Mouse (Mus musculus): Measurements from ENCODE around the gene Nfic. TPM values are rescaled to one million over a fixed set of nuclear protein-coding genes. Genes with fewer than 3 reads are reported as not detected.

Gene Nfic
- polyA plus RNA-seq, 2 experiments: 38.1 to 98.9 TPM

DNA sequence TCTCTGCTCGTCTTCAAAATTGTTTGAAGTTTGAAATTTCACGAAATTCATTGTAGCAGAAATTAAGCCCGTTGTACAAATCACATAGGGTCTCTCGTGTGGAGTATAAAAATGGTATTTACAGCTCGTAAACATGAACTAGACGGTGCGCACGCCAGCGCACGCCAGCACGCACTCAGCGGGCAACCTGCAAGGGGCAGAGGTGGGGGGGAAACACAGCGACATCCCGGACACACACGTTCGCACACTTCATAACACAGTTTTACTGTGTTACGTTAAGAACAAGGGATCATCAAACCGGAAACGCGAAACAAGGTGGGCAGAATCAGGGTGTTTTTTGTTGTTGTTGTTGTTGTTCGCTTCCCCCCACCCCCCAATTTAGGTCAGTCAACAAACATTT lies 4.0 kb upstream of the Nfic start:
- 49% methylated on average over 21 of the region's 21 CpGs for WGBS
- no peak for ATAC-seq (ENCODE audit: low FRiP score, low read depth)
- TF ChIP-seq POLR2A (IDR thresholded peaks at IDR 0.05; ENCODE audit: borderline replicate concordance, extremely low read depth, insufficient read depth, insufficient read length): no peak

DNA sequence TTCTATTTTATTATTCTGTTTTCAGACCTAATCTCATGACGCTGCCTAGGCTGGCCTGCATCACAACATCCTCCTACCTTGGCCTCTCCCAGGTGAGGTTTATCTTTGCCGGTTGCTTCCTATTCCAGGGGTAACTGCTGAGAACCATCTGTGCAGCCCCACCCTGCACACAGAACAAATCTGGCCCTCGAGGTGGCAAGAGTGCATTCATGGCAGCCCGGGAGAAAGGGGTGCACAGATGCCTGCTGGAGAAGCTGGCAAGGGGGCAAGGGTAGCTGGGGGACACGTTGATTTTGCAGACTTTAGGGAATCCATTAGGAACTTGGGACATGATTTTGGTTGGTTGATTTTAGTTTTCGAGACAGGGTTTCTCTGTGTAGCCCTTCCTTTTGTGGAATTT lies 2.8 kb upstream of the Nfic start:
- no peaks in the 10 kb centered on the region for H3K9me3 ChIP-seq (ENCODE audit: control insufficient read depth, low read length)
- no peaks in the 10 kb centered on the region for H3K4me1 ChIP-seq (ENCODE audit: control insufficient read depth, insufficient read depth, low read length)
- no peak overlapping the region for H3K4me3 ChIP-seq (replicated peaks; ENCODE audit: low read length)
- H3K36me3 ChIP-seq (ENCODE audit: control insufficient read depth, insufficient read depth, low read length): no peaks in the 10 kb centered on the region
- WGBS: 79% methylated on average over 6 of the region's 6 CpGs
- no peak overlapping the region for H3K4me2 ChIP-seq (replicated peaks; ENCODE audit: low read depth, low read length, severe bottlenecking)
- no peak for TF ChIP-seq POLR2A (IDR thresholded peaks at IDR 0.05; ENCODE audit: borderline replicate concordance, extremely low read depth, insufficient read depth, insufficient read length)
- no peak for ATAC-seq (ENCODE audit: low FRiP score, low read depth)
- no peak overlapping the region for H3K27ac ChIP-seq (replicated peaks; ENCODE audit: low read depth, low read length)
- peaks cover 93% of the 10 kb centered on the region for H3K27me3 ChIP-seq (ENCODE audit: control insufficient read depth, insufficient read depth, low read length)
- no peak for DNase-seq (ENCODE audit: low spot score)
- no peak overlapping the region for H3K9ac ChIP-seq (ENCODE audit: low read depth, low read length, severe bottlenecking)

More for the DNA sequence above, 4.0 kb upstream of the Nfic start:
- no peak for DNase-seq (ENCODE audit: low spot score)
- Histone ChIP-seq H3K27ac (replicated peaks; ENCODE audit: low read depth, low read length) (no peak overlapping the region), H3K9ac (ENCODE audit: low read depth, low read length, severe bottlenecking) (no peak overlapping the region), H3K36me3 (ENCODE audit: control insufficient read depth, insufficient read depth, low read length) (no peaks in the 10 kb centered on the region), H3K4me1 (ENCODE audit: control insufficient read depth, insufficient read depth, low read length) (0 out of 2 replicates have a peak, but pooled peaks cover 2% of the 10 kb centered on the region), H3K27me3 (ENCODE audit: control insufficient read depth, insufficient read depth, low read length) (peaks cover 93% of the 10 kb centered on the region), H3K9me3 (ENCODE audit: control insufficient read depth, low read length) (no peaks in the 10 kb centered on the region), H3K4me3 (replicated peaks; ENCODE audit: low read length) (no peak overlapping the region), H3K4me2 (replicated peaks; ENCODE audit: low read depth, low read length, severe bottlenecking) (no peak overlapping the region)

DNA sequence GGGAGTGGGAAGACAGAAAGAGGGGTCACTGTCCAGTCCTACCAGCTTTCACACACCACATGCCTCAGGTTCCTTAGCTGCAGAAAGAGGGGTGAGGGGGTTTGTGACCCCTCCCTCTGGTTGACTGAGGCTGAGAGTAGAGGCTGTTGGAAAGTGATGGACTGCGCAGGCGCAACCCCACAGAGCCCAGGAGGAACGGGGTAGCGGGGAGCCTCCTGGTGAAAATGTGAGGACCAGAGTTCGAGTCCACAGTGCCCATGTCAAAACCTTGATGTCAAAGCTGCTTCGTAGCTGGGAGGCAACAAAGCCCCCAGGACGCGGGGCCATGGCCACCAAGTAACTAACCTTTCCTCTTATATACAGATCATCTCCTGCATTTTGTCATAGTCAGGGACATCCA lies 2.2 kb upstream of the Nfic start:
- Histone ChIP-seq H3K9ac (ENCODE audit: low read depth, low read length, severe bottlenecking) (no peak overlapping the region), H3K4me1 (ENCODE audit: control insufficient read depth, insufficient read depth, low read length) (no peaks in the 10 kb centered on the region), H3K27me3 (ENCODE audit: control insufficient read depth, insufficient read depth, low read length) (peaks cover 93% of the 10 kb centered on the region), H3K27ac (replicated peaks; ENCODE audit: low read depth, low read length) (no peak overlapping the region), H3K9me3 (ENCODE audit: control insufficient read depth, low read length) (no peaks in the 10 kb centered on the region), H3K4me3 (replicated peaks; ENCODE audit: low read length) (no peak overlapping the region), H3K4me2 (replicated peaks; ENCODE audit: low read depth, low read length, severe bottlenecking) (no peak overlapping the region), H3K36me3 (ENCODE audit: control insufficient read depth, insufficient read depth, low read length) (no peaks in the 10 kb centered on the region)
- DNase-seq (ENCODE audit: low spot score): no peak
- no peak for ATAC-seq (ENCODE audit: low FRiP score, low read depth)
- WGBS: 87% methylated on average over 8 of the region's 8 CpGs
- no peak for TF ChIP-seq POLR2A (IDR thresholded peaks at IDR 0.05; ENCODE audit: borderline replicate concordance, extremely low read depth, insufficient read depth, insufficient read length)

DNA sequence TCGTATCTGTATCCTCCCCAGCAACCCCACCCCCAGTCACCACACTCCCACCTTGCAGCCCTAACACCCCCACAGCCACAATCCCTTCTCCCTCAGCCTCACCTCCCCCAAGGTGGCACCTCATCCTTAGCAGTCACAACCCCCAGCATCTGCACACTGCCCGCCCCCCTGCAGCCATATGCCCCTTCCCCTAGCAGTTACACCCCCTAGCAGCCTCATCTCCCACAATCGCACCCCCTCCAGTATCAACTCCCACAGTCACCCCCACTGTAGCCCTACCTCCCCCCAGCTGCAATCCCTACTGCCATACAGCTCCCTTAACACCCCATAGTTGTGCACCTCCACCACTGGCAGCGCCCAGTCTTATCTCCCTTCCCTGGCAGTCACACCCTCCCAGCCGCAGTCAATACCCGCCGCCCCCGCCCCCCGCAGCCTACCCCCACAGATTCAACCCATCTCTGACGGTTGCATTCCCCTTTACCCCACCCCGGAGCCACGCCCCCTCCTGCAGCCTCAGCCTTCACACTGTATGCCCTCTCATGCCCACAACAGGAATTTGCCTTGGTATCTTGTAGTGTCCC lies 1.6 kb upstream of the Nfic start:
- TF ChIP-seq POLR2A (IDR thresholded peaks at IDR 0.05; ENCODE audit: borderline replicate concordance, extremely low read depth, insufficient read depth, insufficient read length): no peak
- H3K27me3 ChIP-seq (ENCODE audit: control insufficient read depth, insufficient read depth, low read length): peaks cover 93% of the 10 kb centered on the region
- H3K4me2 ChIP-seq (replicated peaks; ENCODE audit: low read depth, low read length, severe bottlenecking): no peak overlapping the region
- no peak overlapping the region for H3K9ac ChIP-seq (ENCODE audit: low read depth, low read length, severe bottlenecking)
- no peak for DNase-seq (ENCODE audit: low spot score)
- H3K36me3 ChIP-seq (ENCODE audit: control insufficient read depth, insufficient read depth, low read length): no peaks in the 10 kb centered on the region
- WGBS: 36% methylated on average over 12 of the region's 12 CpGs
- no peak for ATAC-seq (ENCODE audit: low FRiP score, low read depth)
- no peaks in the 10 kb centered on the region for H3K9me3 ChIP-seq (ENCODE audit: control insufficient read depth, low read length)
- H3K4me3 ChIP-seq (replicated peaks; ENCODE audit: low read length): no peak overlapping the region
- H3K27ac ChIP-seq (replicated peaks; ENCODE audit: low read depth, low read length): no peak overlapping the region
- no peaks in the 10 kb centered on the region for H3K4me1 ChIP-seq (ENCODE audit: control insufficient read depth, insufficient read depth, low read length)

DNA sequence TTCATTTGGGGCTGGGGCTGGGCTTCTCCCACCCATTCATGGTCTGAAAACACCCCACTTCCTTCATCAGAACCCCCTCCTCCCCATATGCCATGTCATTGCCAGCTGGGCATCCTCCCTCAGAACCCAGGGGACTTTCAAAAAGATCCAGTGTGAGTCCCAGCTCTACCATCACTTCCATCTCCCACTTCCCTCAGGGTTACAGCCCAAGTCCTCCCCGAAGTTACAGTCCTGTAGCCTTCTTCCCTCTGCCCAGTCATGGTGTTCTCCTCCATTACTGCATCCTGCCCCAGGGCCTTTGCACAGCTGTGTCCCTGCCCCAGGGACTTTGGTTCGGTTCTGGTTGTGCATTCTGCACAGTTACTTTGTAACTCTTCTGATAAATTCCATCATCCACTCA lies 1.3 kb downstream of the Nfic start:
- H3K27me3 ChIP-seq (ENCODE audit: control insufficient read depth, insufficient read depth, low read length): peaks cover 79% of the 10 kb centered on the region
- no peaks in the 10 kb centered on the region for H3K36me3 ChIP-seq (ENCODE audit: control insufficient read depth, insufficient read depth, low read length)
- no peak overlapping the region for H3K27ac ChIP-seq (replicated peaks; ENCODE audit: low read depth, low read length)
- 71% methylated on average over 2 of the region's 2 CpGs for WGBS
- H3K4me3 ChIP-seq (replicated peaks; ENCODE audit: low read length): no peak overlapping the region
- ATAC-seq (ENCODE audit: low FRiP score, low read depth) (no peak), DNase-seq (ENCODE audit: low spot score) (no peak)
- H3K4me1 ChIP-seq (ENCODE audit: control insufficient read depth, insufficient read depth, low read length): no peaks in the 10 kb centered on the region
- no peak overlapping the region for H3K4me2 ChIP-seq (replicated peaks; ENCODE audit: low read depth, low read length, severe bottlenecking)
- no peaks in the 10 kb centered on the region for H3K9me3 ChIP-seq (ENCODE audit: control insufficient read depth, low read length)
- no peak for TF ChIP-seq POLR2A (IDR thresholded peaks at IDR 0.05; ENCODE audit: borderline replicate concordance, extremely low read depth, insufficient read depth, insufficient read length)
- H3K9ac ChIP-seq (ENCODE audit: low read depth, low read length, severe bottlenecking): no peak overlapping the region

DNA sequence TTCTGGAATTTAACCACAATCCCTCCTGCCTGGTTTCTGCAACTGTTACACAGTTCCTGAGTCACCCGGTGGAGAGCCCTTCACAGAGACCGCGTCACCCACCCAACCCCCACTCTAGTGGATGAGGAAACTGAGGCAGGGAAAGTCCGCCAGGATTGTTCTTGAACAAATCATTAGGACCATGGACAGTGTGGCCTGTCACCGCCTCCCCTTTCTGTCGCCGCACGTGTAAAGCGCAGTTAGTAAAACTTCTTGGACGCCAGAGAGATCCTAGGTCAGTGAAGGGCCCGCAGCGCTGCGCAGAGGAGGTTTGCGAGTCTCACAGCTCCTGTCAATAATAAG lies 2.5 kb downstream of the Nfic start:
- no peak overlapping the region for H3K4me2 ChIP-seq (replicated peaks; ENCODE audit: low read depth, low read length, severe bottlenecking)
- H3K4me3 ChIP-seq (replicated peaks; ENCODE audit: low read length): no peak overlapping the region
- H3K9ac ChIP-seq (ENCODE audit: low read depth, low read length, severe bottlenecking): no peak overlapping the region
- H3K27ac ChIP-seq (replicated peaks; ENCODE audit: low read depth, low read length): no peak overlapping the region
- H3K36me3 ChIP-seq (ENCODE audit: control insufficient read depth, insufficient read depth, low read length): no peaks in the 10 kb centered on the region
- DNase-seq (ENCODE audit: low spot score) (no peak), ATAC-seq (ENCODE audit: low FRiP score, low read depth) (no peak)
- no peak for TF ChIP-seq POLR2A (IDR thresholded peaks at IDR 0.05; ENCODE audit: borderline replicate concordance, extremely low read depth, insufficient read depth, insufficient read length)
- H3K27me3 ChIP-seq (ENCODE audit: control insufficient read depth, insufficient read depth, low read length): peaks cover 71% of the 10 kb centered on the region
- WGBS: 5% methylated on average over 14 of the region's 14 CpGs
- H3K4me1 ChIP-seq (ENCODE audit: control insufficient read depth, insufficient read depth, low read length): no peaks in the 10 kb centered on the region
- no peaks in the 10 kb centered on the region for H3K9me3 ChIP-seq (ENCODE audit: control insufficient read depth, low read length)
